Mouse (Mus musculus) heart, embryonic 10.5 days (tissue): ENCODE measurements around the gene Fat3. TPM values are rescaled to one million over a fixed set of nuclear protein-coding genes. Genes with fewer than 3 reads are reported as not detected.

Source experiments
- DNase-seq: peaks from one replicate; pipeline ENCODE4 v3.0.0-alpha.2; 2017; ENCODE audit warnings: low spot score
- H3K27ac ChIP-seq: fragments of 300-500 bp; sonication (generic); 2 replicates; pipeline ENCODE4 v1.5.1; 2016; ENCODE audit warnings: mild to moderate bottlenecking
- H3K27me3 ChIP-seq: fragments of 300-500 bp; sonication (generic); 2 replicates; pipeline ENCODE4 v1.6.1; 2016; ENCODE audit warnings: mild to moderate bottlenecking; ENCODE audit not compliant: poor library complexity, insufficient read depth, severe bottlenecking
- H3K36me3 ChIP-seq: fragments of 300-500 bp; sonication (generic); 2 replicates; pipeline ENCODE4 v1.6.1; 2016; ENCODE audit warnings: mild to moderate bottlenecking, moderate library complexity
- H3K4me1 ChIP-seq: fragments of 300-500 bp; sonication (generic); 2 replicates; pipeline ENCODE4 v1.6.1; 2016; ENCODE audit warnings: mild to moderate bottlenecking
- H3K4me3 ChIP-seq: fragments of 300-500 bp; sonication (generic); 2 replicates; pipeline ENCODE4 v1.5.1; 2016; ENCODE audit warnings: mild to moderate bottlenecking, moderate library complexity
- H3K9me3 ChIP-seq: fragments of 300-500 bp; sonication (generic); 2 replicates; pipeline ENCODE4 v1.6.1; 2016; ENCODE audit warnings: mild to moderate bottlenecking, moderate library complexity
- WGBS: fragments of 180-500 bp; shearing (Covaris S2); methylation state at CpG from one replicate; pipeline ENCODE4 v1.1.7; 2016; 5-methylcytosine and 5-hydroxymethylcytosine counted together
- polyA plus RNA-seq: library from polyadenylated mRNA; unstranded; fragments of >200 nt; fragmentation: Nextera tagmentation; extraction: Ambion mirVana; gene quantifications from 2 replicates; pipeline ENCODE4 v1.2.1, GENCODE M21; 2016

The Fat3 gene
- polyA plus RNA-seq, 1 experiment from 2014 or later = 1.9 TPM

DNA sequence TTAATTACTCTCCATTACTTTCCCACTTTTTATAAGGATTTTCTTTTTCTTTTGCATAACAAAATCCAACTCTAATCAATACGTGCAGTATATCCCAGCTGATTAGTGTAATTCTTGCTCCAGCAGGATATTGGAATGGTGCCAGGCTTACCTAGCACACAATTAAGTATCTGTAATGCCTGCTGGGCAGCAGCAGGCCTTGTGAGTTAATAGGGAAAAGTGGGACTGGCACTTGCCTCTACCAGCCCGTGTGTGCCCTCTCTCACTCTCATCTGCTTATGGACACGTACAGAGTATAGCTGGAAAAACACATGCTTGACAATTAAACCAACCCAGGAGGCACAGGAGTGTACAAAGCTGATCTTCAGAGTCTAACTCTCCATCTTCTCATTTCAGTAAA, 11.4 kb downstream of the Fat3 start:
- Histone ChIP-seq H3K36me3 (no peaks in the 10 kb centered on the region), H3K4me1 (no peaks in the 10 kb centered on the region), H3K27ac (no peak overlapping the region), H3K9me3 (no peaks in the 10 kb centered on the region), H3K4me3 (no peak overlapping the region), H3K27me3 (no peaks in the 10 kb centered on the region)
- whole genome bisulfite sequencing = 66% methylated on average over 3 of the region's 3 CpGs
- DNase-seq = no peak

DNA sequence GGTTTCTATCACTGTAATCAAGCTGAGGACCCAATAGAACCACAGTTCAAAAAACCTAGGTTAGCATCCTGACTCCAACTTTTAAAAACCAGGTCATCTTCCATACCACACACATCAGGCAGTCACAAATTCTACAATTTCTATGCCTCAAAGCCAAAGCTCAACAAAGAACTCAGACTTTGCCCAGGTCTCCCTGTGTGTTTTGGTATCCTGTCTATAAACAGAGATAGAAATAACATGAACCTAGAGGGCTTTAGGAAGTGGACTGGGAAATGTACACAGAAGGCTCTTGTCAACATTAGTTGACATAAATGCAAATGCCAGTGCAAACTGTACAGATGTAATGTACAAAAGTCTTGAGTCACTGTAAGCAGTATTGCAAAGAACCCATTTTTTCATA, 13.5 kb downstream of the Fat3 start:
- Histone ChIP-seq H3K27ac (no peak overlapping the region), H3K9me3 (no peaks in the 10 kb centered on the region), H3K4me1 (no peaks in the 10 kb centered on the region), H3K36me3 (no peaks in the 10 kb centered on the region), H3K4me3 (no peak overlapping the region), H3K27me3 (no peaks in the 10 kb centered on the region)
- DNase-seq = no peak

DNA sequence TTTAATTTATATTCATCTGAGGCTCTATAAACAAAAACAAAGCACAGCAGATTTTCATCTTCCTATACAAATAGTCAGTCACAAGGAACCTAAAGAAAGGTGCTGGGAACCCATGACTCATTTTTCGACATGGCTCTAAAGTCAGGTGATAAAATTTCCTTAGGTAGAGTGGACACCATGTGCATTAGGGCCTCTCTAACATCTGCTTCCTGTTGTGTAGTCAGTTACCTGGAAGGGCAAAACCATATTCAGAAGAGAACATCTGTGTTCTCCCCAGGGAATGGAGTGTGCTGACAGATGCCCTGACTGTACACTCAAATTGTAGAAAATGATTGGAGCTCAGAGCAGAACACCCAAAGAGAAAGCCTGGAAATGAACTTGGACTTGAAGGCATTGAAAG, 14.9 kb downstream of the Fat3 start:
- Histone ChIP-seq H3K27me3 (no peaks in the 10 kb centered on the region), H3K9me3 (no peaks in the 10 kb centered on the region), H3K4me1 (no peaks in the 10 kb centered on the region), H3K36me3 (no peaks in the 10 kb centered on the region), H3K27ac (no peak overlapping the region), H3K4me3 (no peak overlapping the region)
- DNase-seq = no peak
- WGBS = 86% methylated on average over 1 of the region's 1 CpGs

DNA sequence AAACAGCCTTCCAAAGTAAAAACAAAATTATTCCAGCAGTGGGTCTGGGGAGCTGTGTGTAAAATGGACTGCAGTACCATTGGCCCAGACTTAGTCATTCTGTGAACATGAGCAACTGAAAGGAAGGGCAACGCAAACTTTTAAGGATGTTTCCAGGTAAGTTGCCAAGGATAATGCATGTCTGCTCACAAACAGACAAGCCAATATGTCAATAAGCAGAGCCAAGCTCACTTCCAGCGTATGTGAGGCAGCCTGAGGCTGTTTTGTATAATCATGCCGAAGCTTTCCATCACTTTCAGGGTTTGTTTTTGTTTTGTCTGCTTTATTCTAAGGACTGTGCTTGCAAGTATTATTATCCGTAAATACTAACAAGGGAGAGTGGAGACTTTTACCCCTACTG, 15.9 kb downstream of the Fat3 start:
- H3K9me3 ChIP-seq = no peaks in the 10 kb centered on the region
- H3K4me1 ChIP-seq = no peaks in the 10 kb centered on the region
- 58% methylated on average over 4 of the region's 4 CpGs for WGBS
- no peaks in the 10 kb centered on the region for H3K27me3 ChIP-seq
- DNase-seq = no peak
- H3K36me3 ChIP-seq = no peaks in the 10 kb centered on the region
- H3K4me3 ChIP-seq = no peak overlapping the region
- no peak overlapping the region for H3K27ac ChIP-seq

DNA sequence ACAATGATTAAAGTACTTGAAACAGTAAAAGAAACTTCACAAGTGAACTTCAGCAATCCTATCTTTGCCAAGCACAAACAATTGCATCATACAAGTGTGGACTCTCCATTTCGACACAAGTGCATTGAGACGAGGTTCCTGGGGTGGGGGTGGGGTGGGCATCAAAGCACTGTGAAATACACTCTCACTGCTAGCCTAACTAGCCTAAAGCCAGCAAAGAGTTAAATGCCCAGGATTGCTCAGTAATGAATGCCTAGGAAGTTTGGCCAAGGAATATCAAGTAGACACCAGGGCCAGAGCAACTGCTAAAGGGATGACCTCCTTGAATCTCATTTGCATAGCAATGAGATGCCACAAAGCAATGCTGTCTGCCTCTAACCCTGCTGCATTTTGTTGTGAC, 16.3 kb downstream of the Fat3 start:
- no peak for DNase-seq
- Histone ChIP-seq H3K4me1 (no peaks in the 10 kb centered on the region), H3K4me3 (no peak overlapping the region), H3K27ac (no peak overlapping the region), H3K9me3 (no peaks in the 10 kb centered on the region), H3K27me3 (no peaks in the 10 kb centered on the region), H3K36me3 (no peaks in the 10 kb centered on the region)
- 47% methylated on average over 2 of the region's 2 CpGs for WGBS

DNA sequence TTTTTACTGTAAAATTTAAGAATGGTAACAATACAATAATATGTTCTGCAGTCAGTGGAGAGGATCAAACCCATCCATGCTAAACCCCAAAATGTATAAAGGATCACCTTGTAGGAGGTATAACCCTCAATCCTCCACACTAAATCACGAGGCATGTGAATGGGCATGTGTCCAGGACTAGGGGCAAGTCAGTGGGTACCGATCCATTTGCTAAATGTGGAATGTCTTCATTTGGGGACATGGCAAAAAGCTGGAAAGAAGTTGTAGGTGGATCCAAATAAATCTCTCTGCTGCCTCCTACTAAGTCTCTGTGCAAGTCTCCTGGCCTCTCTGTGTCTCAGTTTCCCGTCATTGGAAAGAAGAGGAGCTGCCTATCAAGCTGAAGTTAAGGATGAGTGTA, 39.6 kb downstream of the Fat3 start:
- H3K4me3 ChIP-seq = no peak overlapping the region
- DNase-seq = no peak
- no peak overlapping the region for H3K27ac ChIP-seq
- H3K27me3 ChIP-seq = no peaks in the 10 kb centered on the region
- no peaks in the 10 kb centered on the region for H3K9me3 ChIP-seq
- H3K36me3 ChIP-seq = no peaks in the 10 kb centered on the region
- H3K4me1 ChIP-seq = no peaks in the 10 kb centered on the region
- 80% methylated on average over 3 of the region's 3 CpGs for WGBS

DNA sequence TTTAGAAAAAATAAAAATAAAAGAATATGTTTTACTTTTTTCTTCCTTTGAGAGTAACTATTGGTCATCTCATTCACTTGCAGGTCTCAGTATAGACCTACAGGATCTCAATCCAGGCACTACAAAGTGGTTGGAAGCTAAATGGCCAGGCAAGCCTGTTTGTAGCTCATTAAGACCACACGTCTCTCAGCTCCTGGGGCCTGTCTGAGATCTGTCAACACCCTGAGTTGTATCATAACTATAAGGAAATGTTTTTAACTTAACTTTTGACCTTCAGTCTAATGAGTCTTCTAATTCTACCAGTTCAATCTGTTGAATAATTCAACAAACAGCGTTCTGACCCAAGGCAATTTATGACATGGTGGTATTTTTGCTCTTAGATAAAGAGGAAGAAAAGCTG, 40.5 kb downstream of the Fat3 start:
- H3K9me3 ChIP-seq = no peaks in the 10 kb centered on the region
- no peaks in the 10 kb centered on the region for H3K36me3 ChIP-seq
- H3K4me3 ChIP-seq = no peak overlapping the region
- H3K27me3 ChIP-seq = no peaks in the 10 kb centered on the region
- no peak overlapping the region for H3K27ac ChIP-seq
- 36% methylated on average over 2 of the region's 2 CpGs for WGBS
- DNase-seq = no peak
- H3K4me1 ChIP-seq = no peaks in the 10 kb centered on the region

DNA sequence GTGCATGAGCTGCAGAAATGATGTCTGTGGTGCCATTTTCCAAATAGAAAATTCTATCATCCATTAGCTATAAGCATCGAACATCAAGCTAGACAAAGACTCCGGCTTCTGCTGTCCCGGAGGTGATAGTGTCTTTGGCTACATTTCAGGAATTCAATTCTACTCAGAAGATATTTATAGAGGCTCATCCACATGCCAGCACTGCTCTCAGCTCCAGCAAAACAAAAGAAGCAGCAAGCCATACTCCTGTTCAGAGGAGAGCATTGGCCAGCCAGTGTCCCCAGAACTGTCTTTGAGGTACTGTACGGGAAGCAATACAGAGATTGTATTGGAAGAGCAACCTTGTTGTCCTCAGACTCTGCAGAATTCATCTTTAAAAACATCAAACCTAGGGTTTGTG, 59.2 kb downstream of the Fat3 start:
- DNase-seq = no peak

DNA sequence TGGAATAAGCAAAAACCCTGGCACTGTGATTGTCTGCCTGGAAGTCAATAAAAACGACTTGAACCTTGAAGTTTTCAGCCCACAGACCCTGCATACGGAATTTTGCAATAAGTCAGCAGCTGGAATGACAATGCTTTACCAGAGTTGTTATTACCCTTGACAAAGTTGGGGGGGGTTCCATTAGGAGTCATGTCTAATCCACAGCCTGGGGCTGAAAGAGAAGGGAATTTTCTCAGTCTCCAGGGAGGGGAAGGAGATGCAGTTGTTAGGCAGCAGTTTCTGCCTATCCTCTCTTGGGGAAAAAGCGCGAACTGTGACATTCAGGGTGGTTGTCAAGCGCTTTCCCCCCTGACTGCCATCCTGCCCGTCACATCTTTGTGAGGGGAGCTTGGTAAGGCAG, 60.4 kb downstream of the Fat3 start:
- no peak for DNase-seq
- Histone ChIP-seq H3K36me3 (no peaks in the 10 kb centered on the region), H3K4me3 (no peak overlapping the region), H3K27me3 (no peaks in the 10 kb centered on the region), H3K4me1 (peaks cover 11% of the 10 kb centered on the region; the same call in 1 of the 2 replicates), H3K9me3 (no peaks in the 10 kb centered on the region), H3K27ac (no peak overlapping the region)
- WGBS = 68% methylated on average over 6 of the region's 6 CpGs

More for the DNA sequence above, 59.2 kb downstream of the Fat3 start:
- no peaks in the 10 kb centered on the region for H3K9me3 ChIP-seq
- no peak overlapping the region for H3K4me3 ChIP-seq
- no peaks in the 10 kb centered on the region for H3K27me3 ChIP-seq
- H3K27ac ChIP-seq = peak overlapping the region; percentile 12; the same call in 1 of the 2 replicates
- WGBS = 57% methylated on average over 4 of the region's 4 CpGs
- H3K36me3 ChIP-seq = no peaks in the 10 kb centered on the region
- H3K4me1 ChIP-seq = peaks cover 11% of the 10 kb centered on the region; the same call in 1 of the 2 replicates

DNA sequence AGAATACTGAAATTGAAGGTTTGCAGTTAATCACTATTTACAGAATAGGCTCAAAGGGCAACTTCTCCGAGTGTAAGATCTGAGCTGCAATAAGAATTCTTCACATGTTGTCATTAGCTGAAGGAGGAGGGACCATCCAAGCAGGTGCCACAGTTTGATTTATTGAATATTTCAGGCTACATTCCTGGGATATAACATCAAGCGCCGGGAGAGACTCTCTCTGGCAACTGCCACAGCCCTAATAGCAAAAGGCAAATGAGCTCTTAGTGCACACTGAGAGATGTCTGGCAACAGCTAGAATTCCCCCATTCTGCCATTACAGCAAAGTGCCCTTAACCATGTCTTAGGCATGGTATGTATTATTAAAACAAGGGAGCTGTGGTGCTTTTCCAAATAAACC, 61.1 kb downstream of the Fat3 start:
- H3K27me3 ChIP-seq = no peaks in the 10 kb centered on the region
- no peaks in the 10 kb centered on the region for H3K36me3 ChIP-seq
- 54% methylated on average over 3 of the region's 3 CpGs for WGBS
- H3K4me3 ChIP-seq = no peak overlapping the region
- no peak for DNase-seq
- H3K27ac ChIP-seq = no peak overlapping the region
- H3K4me1 ChIP-seq = peaks cover 11% of the 10 kb centered on the region; the same call in 1 of the 2 replicates
- no peaks in the 10 kb centered on the region for H3K9me3 ChIP-seq

DNA sequence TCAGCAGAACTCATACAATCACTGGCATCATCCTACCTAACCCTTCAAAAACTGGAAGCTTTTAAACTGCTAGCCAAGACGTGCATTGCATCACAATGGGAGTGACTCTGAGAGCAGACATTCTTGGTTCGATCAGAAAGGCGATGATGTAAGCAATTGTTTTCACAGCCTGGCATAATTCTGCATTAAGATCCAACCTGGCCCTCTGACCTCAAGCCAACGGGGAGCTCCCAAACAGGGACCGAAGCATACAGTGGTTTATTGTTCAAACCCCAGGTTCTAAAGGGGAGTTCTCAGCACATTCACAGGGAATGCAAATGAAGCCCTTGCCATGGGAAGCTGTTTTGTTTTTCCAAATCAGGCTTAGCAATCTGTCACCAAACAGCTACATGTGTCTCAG, 63.3 kb downstream of the Fat3 start:
- H3K4me3 ChIP-seq = no peak overlapping the region
- no peak for DNase-seq
- no peaks in the 10 kb centered on the region for H3K27me3 ChIP-seq
- WGBS = 42% methylated on average over 5 of the region's 5 CpGs
- H3K4me1 ChIP-seq = peaks cover 11% of the 10 kb centered on the region; the same call in 1 of the 2 replicates
- H3K36me3 ChIP-seq = no peaks in the 10 kb centered on the region
- no peaks in the 10 kb centered on the region for H3K9me3 ChIP-seq
- H3K27ac ChIP-seq = no peak overlapping the region

DNA sequence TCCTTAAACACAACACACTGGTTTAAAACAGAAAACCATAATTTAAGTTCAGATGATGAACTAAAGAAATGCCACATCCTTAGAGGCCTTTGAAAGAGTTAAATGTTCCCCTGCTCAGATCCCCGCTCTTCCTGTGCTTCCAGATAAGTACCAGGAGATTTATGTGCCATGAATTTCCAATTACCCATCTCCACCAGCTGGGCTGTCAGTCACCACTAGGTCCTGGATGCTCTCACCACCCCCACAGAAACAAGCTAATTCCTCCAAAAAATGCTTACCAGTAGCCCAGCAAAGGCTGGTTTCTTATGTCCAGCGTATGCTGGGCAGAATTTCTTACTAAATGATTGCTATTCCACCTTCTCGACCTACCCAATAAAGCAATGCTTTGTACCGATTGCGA, 72.5 kb downstream of the Fat3 start:
- Histone ChIP-seq H3K27ac (no peak overlapping the region), H3K27me3 (peaks cover 4% of the 10 kb centered on the region; the same call in 1 of the 2 replicates), H3K4me3 (no peak overlapping the region), H3K9me3 (no peaks in the 10 kb centered on the region), H3K36me3 (no peaks in the 10 kb centered on the region), H3K4me1 (no peaks in the 10 kb centered on the region)
- no peak for DNase-seq
- 76% methylated on average over 5 of the region's 5 CpGs for WGBS

DNA sequence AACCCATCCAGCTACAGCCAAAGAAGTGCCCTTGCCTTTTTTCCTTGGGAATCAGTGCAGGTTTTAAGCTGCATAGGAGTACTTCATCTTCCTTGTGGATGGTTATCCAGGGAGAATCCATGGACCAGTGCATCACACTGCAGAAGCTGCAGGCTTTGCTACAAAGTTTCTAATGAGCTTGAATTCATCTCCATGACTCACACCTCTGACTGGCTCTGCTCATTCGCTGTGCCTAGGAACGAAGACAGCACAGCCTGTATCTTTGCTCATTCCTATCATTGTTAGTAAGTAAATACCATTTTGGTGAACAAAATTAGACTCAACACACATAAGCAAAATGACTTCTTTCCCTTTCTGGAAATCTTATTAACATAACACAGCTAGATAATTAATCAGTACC, 78.4 kb downstream of the Fat3 start:
- H3K9me3 ChIP-seq = no peaks in the 10 kb centered on the region
- WGBS = 75% methylated on average over 2 of the region's 2 CpGs
- no peaks in the 10 kb centered on the region for H3K4me1 ChIP-seq
- no peak overlapping the region for H3K27ac ChIP-seq
- no peak overlapping the region for H3K4me3 ChIP-seq
- DNase-seq = no peak
- peaks cover 4% of the 10 kb centered on the region; the same call in 1 of the 2 replicates for H3K27me3 ChIP-seq
- no peaks in the 10 kb centered on the region for H3K36me3 ChIP-seq

DNA sequence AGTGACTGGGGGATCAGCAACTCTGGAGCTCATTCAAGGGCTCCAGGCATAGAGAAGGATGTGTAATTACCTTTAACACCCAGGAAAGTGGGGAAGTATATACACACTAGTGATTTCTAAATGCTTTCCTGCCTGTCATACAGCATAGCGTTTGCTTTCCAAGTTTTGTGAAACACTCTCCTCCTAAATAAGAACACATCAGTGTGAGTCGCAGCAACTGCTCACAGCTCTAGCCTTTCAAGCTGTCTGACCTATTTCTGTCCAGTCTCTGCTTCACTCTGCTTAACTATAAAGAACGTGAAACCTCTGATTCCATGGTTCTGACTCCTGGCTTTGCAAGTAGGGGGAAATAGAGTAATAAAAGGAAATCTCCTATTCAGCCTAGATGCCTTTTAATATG, 98.3 kb downstream of the Fat3 start:
- Histone ChIP-seq H3K4me1 (no peaks in the 10 kb centered on the region), H3K36me3 (no peaks in the 10 kb centered on the region), H3K9me3 (no peaks in the 10 kb centered on the region), H3K27me3 (peaks cover 6% of the 10 kb centered on the region; the same call in 1 of the 2 replicates), H3K27ac (no peak overlapping the region), H3K4me3 (no peak overlapping the region)
- WGBS = 75% methylated on average over 3 of the region's 3 CpGs
- no peak for DNase-seq
